Mouse (Mus musculus): ENCODE measurements at regions not wholly inside any gene's neighbourhood (a gene's known extent, or its start where the extent isn't known, plus 50 kb on each side); places are given as distances from the start of the nearest gene placed in this dataset.
A peak's percentile ranks its signal among the peaks of the same experiment; 100 is the strongest.

DNA sequence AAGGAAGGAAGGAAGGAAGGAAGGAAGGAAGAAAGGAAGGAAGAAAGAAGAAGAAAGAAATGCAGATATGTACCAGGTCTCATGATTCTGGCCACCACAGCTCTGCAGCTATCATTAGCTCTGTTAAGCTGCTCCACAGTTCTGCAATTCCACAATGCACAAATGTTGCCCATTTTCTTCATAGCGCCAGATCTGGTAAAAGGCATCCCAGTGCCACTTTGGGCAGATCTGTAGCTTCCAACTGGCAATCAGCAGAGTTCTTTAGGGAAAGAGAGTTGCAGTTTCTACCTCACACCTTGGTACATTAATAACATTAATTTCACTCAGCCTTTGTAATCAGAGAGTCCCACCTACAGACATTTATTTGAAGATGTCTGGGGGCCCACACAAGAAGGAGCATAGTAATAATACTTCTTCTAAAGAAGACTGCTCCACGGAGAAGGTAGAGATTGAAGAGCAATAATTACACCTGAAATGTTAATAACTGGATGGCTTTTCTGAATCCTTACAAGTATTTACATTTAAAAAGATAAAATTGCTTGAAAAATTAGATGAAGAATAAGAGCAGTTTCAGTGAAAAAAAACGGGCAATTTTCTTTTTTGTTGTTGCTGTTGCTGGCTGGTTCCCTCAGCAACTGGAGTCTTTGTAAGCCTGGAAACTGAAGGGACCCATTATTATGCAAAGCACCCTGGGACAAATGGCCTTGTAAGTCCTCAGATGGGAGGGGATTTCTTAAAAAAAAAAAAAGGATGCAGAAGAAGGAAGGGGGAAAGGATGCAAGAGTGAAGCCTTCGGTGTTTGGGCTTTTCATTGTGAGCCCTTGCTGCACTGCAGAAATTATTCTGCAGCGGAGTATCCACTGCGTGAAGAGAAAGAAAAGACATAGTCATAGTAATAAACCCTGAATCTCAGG, 418.1 kb upstream of the Nr5a2 start:
- no peak for DNase-seq

DNA sequence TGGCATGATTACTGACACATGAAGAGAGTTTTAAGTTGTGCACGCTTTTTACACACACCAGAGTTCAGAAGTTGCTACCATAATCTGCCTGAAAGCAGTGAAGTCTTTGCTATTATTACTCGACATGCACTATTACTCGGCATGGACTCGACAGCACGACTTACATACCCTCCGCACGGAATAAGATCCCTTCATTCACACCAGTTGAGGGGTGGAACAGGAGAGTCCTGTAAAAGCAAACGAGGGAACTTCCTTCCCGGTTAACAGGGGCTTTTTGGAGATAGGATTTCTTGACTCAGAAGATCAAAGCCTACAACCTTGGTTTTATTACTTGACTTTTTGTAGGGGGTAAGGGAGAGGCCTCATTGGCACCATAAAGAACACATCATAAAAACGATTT, 416.4 kb upstream of the Nr5a2 start:
- DNase-seq, result no peak

DNA sequence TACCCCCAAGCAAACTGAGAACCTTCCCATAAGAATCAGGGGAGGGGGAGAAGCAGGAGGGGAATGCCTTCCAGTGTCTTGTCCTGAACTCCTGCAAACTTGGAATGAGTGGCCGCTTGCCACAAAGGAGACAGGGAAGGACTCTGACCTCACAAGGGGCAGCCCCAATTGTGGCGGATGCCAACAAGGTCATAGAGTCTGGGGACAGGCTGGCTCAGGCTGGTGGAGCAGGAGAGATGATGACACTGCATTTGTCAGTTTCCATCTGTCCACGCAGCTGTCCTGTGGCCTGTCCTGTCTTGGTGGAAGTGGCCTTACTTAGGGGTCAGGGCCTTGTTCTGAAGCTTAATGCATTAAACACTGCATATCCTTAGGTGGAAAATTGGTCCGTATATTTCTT, 414.4 kb upstream of the Nr5a2 start:
- no peak for DNase-seq

DNA sequence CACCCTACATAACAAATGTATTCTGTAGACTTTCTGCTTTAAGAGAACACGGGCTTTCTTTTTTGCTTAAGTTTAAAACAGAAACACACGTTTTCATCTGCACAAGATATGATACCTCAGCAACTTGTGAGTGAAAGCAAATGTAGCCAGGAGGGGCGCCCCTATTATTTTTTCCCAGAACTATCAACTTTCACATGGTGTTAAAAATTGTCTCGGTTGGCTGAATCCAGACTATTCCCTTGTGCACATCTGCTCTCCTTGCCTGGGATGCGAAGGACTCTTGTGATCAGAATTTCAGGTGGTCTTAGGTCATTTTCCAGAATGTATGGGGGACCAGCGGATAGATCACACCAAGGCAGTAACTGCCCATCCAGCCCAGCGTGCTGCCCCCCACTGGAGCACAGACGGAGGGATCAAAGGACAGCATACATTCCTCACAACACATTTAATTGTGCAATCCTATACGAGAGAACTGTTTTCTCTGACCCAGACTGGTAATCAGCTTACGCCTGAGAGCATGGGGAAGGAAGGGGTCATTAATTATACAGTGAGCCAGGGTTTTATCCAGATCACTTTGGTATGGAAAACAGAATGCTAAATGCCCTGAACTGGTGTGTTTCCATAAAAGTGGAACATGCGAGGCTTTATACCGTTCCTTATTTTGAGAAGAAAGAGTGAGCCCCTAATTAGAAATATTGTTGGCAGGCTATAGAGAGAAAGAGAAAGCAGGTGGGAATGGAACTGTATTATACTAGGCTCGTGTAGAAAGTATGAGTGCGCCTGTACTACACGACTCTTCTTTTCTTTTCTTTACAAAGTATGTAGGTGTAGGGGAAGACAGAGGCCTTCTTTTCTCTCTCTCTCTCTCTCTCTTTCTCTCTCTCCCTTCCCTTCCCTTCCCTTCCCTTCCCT, 413.5 kb upstream of the Nr5a2 start:
- no peak for DNase-seq

DNA sequence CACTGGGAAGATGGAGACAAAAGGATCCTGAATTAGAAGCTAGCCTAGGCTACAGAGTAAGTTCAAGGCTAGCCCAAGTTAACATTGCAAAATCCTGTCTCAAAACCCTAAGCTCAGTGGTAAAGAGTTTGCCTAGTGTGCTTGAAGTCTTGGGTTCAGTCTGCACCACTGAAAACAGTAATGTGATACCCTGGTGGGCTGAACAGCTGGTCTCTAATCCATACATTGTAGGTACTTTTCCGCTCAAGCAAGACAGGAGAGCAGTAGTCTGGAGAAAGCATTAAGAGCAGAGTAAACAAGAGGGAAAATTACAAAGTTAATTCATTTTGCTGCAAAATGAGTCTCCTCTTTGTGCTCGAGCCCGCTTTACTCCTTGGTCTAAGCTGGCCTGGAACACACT, 412.0 kb upstream of the Nr5a2 start:
- DNase-seq, result no peak

DNA sequence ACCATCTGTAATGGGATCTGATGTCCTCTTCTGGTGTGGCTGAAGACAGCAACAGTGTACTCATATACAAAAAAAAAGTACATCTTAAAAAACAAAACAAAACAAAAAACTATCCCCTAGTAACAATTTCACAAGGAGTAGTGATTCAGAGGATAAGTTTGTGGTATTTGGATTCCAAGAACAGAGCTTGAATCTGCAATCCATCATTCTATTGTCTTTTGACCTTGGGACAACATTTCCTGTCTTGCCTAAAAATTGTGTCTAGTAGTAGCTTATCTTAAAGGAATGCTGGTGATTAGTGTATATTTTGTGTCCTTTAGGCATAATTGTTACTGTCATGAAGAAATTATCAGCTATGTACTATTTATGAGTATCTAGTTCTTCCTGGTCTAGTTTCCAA, 404.1 kb upstream of the Nr5a2 start:
- DNase-seq, result no peak

DNA sequence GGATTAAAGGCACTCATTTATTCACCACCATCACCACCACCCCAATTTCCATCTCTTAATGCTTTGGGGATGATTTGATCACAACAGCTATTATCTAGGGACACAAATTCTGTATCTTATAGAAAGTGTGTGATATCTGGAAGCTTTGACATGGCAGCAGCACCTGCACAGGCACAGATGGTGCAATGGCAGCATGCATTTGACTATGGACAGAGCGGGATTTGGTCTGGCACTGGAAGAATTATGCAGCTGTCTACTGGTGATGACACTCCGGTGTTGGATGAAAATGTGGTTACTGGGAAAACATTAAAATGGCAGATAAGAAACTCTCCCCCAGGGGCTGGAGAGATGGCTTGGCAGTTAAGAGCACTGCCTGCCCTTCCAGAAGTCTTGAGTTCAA, 403.7 kb upstream of the Nr5a2 start:
- DNase-seq, result no peak

DNA sequence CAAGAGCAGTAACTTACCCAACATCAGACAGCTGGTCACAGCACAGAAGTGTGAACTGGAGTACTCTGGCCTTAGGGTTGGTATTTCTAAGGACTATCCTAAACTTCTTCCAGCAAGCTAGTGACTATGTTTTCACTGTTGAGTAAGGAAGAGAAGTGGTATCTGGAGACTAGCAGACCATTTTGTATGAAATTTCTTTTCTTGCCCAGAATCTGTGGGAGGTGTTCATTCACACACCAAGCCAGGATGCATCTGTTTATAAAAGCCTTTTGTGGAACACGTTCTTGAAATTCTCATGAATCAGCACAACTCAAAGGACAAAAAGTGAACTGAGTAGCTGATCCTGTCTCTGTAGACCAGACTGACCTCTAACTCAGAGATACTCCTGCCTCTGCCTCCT, 403.3 kb upstream of the Nr5a2 start:
- no peak for DNase-seq

DNA sequence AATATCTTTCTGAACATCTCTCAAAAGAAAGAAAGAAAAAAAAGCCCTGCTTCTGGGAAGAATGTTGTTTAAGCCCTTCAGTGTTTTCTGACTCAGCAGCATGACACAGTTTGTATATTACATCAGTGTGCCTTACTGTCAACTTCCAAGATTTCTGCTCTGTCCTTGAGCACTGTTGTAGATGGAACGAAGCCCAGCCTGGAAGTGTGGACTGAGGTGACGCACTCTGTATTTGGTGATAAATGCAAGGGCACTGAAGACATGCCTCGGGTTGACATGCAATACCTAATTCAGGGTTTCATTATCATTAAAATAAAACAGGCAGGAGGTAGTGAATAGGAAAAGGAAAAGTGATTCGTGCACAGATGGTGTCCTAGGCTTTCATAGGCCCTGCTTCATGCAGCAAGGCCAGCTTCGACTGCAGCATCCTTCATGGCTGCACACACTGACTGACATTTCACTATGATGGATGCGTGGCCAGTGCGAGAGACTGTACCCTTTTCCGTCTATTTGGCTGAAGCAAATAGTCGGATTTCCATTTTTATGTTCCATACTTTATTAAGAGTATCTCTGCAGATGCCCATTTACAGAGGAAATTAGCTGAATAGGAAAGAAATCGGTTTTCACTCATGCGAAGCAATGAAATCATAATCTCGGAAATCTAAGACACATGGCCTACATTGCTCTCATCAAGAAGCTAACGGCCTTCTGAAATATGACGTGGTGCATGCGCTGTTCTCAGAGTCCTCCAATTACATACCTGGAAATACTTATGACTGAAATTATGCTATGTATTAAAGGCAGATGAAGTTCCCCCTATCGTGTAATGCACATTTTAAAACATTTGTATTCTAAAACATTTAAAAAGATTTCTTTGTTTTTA, 400.7 kb upstream of the Nr5a2 start:
- DNase-seq, result no peak

DNA sequence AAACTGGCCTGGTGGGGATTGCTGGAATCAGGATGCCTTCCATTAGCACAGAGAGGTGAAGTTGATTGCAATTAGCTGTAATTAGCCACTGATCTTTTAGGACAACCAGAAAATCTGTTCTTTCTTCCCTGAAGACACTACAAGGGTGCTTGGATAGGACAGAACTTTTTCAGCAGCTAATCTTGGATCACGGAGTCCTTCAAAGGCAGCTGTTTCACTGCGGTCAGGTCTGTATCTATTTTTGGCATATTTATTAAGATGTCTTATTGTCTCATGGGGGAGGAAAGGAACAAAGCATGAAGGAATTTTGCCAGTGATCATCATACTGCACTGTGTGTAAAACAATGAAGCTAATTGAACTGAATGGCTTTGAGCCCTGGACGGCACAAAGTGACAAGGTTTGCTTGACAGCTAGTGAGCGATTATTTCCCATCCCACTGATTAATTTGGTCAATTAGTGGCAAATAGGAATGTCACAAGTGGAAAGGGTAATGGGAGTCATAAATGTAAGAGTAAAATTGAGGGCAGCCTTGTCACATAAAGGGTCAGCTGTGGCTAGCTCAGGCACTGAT, 395.8 kb upstream of the Nr5a2 start:
- DNase-seq, result no peak

DNA sequence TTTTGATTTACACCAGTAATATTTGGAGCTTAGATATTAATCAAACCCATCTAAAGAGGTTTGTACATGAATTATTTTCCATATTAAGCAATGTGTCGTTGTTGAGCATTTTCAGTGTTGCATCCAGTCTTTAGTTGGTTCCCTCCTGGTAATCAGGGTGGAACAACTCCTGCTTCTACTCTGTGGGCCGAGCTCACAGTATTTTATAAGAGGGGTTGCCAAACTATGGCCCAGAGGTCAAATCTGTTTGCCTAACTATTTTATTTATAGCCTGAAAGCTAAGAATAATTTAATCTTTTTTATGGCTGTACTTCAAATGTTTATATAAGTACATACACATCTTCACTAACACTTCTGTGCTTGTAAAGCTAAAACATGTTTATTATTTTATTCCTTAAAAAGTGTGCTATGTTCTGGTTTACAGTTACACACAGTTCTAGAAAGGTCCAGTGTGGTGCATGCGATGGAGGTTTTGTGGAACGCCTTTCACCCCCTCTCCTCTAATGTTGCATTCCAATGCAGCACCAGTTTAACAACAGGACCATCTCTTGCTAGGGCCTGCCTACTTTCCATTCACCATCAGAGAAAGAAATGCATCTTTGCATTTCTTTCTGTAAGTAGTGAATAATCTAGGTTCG, 392.3 kb upstream of the Nr5a2 start:
- no peak for DNase-seq

DNA sequence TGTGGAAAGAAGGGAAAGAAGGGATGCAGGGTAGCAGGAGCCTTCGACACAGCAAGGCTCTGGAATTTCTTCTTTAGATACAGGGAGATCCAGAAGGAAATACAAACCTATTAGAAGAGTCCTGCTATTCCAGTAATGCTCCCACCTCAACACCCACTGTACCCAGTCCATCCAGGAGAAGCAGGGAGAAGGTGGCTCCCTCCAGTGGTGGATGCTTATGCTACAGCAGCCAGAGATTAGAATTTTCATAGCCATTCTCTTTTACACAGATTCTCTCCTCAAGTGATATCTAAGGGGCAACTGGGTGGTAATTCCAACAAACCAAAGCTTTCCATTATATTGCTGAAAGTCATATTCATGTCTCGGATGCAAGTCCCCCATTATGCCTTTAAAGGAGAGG, 373.9 kb upstream of the Nr5a2 start:
- DNase-seq, result no peak

DNA sequence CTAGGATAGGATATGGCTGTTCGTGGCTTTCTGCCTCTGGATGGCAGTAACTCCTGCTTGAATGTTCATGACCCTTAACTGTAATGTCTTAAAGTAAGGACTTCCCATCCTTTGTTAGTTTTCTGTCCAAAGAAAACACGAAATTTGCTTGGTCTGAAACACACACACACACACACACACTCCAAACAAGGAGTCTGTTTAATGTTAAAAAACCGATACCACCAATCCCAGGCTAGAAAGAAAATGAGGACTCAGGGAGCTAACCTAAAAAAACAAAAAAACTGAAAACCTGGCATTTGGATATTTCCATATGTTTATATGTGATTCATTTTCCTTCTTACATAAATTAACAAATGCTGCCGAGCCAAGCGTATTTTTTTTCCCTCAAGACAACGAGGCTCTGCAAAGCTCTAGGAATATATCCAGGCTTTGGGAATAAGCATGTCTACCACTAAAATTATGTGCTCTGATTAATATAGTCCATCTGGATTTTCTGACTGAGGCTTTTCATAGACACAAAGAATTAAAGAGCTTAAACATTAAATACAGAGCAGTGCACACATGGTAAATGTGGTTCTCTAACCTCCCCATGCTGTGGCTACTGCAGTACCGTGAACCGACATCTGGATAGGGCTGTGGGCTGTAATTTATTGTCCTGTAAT, 372.0 kb upstream of the Nr5a2 start:
- no peak for DNase-seq

DNA sequence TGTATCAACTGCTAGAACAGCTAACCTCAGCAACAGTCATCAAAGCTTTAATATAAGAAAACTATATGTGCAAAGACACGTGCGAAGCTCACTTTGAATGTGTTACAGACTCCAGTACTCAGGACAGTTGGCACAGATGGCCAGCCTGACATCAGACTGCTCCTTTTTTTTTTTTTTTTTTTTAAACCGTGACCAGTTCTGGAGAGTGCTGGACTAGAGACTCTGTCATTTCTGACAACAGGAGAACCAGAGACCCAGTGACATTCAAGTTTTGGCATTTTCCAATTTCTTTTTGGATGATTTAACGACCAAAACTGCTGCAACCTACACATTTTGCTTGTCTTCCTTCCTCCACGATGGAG, 371.5 kb upstream of the Nr5a2 start:
- DNase-seq, result peak; percentile 20

DNA sequence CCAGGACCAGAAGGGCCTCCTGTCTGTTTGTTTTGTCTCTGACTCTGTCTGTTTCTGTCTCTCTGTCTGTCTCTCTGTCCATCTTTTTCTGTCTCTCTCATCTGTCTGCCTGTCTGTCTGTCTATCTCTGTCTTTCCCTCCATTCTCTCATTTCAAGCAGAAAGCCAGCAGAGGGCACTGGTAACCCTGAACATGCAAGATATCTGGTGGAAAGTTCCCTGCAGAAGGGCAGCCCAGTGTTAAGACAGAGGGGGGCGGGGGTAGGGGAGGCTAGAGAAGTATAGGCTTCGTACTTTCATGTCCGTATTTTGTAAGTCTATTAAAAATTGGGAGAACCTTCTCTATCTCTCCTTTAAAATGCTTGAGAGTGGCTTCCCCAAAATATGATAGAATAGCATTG, 370.4 kb upstream of the Nr5a2 start:
- peak; percentile 14 for DNase-seq

DNA sequence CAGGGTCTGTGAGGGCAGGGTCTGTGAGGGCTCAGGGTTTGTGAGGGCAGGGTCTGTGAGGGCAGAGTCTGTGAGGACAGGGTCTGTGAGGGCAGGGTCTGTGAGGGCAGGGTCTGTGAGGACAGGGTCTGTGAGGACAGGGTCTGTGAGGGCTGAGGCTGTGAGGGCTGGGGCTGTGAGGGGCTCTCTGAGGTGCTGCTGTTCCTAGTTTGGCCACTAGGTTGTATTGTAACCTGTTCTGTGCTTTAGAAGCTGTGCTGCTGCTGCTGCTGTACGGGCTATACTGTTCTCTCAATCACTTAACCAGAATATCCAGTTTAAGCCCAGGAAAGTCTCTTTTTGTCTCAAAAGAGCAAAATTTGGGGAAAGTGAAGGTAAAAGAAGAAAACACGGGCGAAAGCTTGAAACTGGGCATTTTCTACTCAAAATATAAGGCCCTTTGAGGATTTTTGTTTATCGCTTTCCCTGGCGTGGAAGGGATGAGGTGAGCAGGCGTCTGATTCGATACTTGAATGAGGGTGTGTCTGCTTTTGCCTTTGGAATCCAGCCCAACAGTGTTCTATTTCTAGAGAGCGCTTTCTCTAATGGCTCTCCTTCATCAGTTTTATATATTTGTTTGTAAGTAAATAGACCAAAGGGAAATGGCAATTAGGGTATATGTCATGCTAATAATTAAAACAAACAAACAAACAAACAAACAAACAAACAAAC, 363.8 kb upstream of the Nr5a2 start:
- DNase-seq, result peak; percentile 19

DNA sequence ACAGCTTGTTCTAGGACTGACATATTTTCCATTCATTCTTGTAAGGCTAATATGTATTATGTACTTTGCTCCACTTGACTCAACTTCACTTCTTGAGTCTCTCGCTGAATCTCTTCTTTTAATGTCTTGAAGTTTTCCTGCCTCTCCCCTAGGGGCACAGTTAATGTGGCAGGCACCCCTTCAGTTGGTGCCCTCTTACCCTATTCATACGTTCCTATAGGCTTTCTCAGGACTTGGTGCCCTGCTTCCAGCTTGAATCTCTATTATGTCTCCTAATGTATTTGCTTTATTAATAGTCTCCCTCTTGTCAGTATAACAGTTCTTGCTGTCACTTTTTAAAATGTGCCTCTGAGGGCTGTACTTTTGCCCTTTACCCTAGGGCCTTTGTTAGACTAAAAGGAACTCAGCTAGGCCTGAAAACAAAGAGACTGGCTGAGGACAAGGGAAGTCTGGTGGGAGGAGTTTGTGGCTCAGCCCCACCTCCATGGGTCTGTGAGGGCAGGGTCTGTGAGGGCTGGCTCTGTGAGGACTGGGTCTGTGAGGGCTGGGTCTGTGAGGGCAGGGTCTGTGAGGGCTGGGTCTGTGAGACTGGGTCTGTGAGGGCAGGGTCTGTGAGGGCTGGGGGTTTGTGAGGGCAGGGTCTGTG, 362.9 kb upstream of the Nr5a2 start:
- no peak for DNase-seq

DNA sequence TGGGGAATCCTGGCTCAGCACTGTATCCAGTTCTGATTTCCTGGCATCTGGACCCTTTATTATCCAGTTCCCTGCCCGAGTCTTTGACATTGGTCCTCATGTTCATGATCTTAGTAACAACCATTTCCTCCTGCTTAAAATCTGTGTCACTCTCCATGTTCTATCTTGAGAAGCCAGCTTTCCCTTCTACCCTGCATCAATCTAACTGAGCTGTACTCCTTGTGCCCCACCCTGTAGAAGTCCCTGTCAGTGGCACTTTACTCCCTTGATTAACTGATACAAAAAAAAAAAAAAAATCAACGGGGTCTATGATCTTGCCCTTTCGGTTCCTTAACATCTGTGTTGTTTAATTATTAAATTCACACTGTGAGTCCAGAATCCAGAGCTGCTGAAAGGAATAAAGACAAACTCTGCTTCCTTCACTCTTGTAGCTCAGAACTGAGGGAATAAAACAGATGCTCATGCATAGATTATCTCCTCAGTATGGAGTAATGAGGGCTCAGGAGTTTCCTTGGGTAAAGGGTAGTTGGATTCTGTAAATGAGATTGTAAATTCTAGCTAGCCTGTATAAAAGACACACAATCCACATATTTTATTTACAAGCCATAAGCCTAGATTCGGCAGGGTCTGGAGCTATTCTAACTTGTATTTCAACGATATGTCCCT, 342.6 kb upstream of the Nr5a2 start:
- no peak for DNase-seq

DNA sequence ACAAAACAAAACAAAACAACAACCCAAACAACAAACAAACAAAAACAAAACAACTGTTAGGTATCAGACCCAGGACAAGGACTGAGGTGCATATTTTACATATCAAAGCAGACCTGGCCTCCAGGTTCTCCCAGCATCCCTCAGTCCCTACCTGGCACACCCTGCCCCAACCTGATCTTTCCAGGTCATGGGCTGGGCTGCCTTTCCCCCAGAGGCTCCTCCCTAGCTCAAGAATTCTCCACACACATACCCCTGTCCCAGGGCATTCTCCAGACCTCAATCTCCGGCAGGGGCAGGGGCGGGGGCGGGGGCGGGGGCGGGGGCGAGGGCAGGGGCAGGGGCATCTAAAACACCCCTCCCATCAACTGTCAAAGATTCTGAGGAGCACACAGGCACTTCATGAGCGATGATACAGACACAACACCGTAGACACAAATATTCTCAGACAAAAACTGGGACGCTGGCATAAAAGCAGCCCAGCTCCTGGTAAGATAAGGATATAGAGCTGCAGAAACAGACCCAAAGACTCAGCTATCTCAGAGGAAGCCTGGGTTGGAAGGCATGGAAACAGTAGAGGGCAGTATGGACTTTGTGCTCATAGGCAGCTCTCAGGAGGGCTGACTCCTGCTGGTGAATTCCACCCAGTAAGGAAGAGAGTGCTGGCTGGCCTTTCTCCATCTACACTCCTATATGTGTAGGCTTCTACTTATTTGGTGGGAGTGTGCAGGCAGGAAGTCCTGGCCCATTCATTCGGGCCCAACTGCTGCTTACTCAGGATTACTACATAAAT, 337.7 kb upstream of the Nr5a2 start:
- DNase-seq, result no peak
